17 mouse cellular contexts compared by ENCODE assay signal in the genomic region with DNA sequence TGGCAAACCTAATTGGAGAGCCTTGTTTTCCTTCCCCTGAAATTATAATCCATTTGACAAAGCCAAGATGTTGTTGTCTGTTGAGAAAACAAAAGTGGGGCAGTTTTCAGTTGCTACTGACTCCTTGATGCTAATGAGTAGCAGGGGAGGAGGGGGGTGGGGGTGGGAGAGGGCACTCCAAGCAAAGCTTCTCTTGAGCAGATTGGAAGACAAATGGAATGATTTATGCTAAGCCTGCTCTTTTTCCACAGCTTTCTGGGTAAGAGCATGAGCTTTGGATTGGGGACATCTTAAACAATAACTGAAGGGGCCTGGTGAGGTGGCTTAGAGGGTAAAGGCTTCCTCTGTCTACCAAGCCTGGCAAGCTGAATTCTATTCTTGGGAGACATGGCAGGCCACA.
"Had no signal": no experiment of that assay in that cellular context is flagged by ENCODE, and none has a peak within 500 bp of the region (broad histone marks: within the 10 kb centered on the region; RNA-seq: fewer than 3 reads in every experiment).

No protein-coding gene starts in this region.

- H3K27me3 ChIP-seq: liver, embryonic 12.5 days; midbrain, embryonic 12.5 days; midbrain, embryonic 15.5 days had no signal

- H3K4me3 ChIP-seq: liver, embryonic 12.5 days; midbrain, embryonic 12.5 days; midbrain, embryonic 15.5 days; myocyte had no signal

- H3K4me2 ChIP-seq: liver, embryonic 12.5 days; lung, embryonic 14.5 days; midbrain, embryonic 12.5 days; midbrain, embryonic 15.5 days had no signal

- H3K36me3 ChIP-seq: liver, embryonic 12.5 days; midbrain, embryonic 12.5 days; midbrain, embryonic 15.5 days had no signal

- H3K9ac ChIP-seq: liver, embryonic 12.5 days; liver, embryonic 14.5 days; lung, embryonic 14.5 days; midbrain, embryonic 12.5 days; midbrain, embryonic 15.5 days had no signal

- DNase-seq: liver; lung, adult 18-20 months; lung, embryonic 14.5 days; lung, postnatal 10 days; lung, postnatal 4 days; right cerebral cortex, adult 18-20 months; right cerebral cortex, postnatal 25 days; right cerebral cortex, postnatal 4 days; spleen, adult 18-20 months; thymus, adult 18-20 months; thymus, postnatal 25 days; thymus, postnatal 4 days had no signal

- H3K4me1 ChIP-seq: liver, embryonic 12.5 days; midbrain, embryonic 12.5 days; midbrain, embryonic 15.5 days had no signal

- H3K9me3 ChIP-seq: liver, embryonic 12.5 days; midbrain, embryonic 12.5 days; midbrain, embryonic 15.5 days had no signal

- ATAC-seq: liver, embryonic 12.5 days; midbrain, embryonic 15.5 days had no signal

- H3K27ac ChIP-seq: liver, embryonic 12.5 days; liver, embryonic 14.5 days; midbrain, embryonic 12.5 days; midbrain, embryonic 15.5 days had no signal
